Mouse (Mus musculus): Measurements from ENCODE around the gene Rab23. TPM values are rescaled to one million over a fixed set of nuclear protein-coding genes. Genes with fewer than 3 reads are reported as not detected.

The Rab23 gene
- polyA plus RNA-seq, 1 experiment from 2014 or later = 33.3 TPM

Other genes starting within 250 kb of the Rab23 start
- gene Prim2, start 50.1 kb upstream of the Rab23 start, polyA plus RNA-seq (2015; fragmentation: Nextera tagmentation; extraction: Ambion mirVana) = 21.4 and 22.9 TPM in 2 replicates
- gene Bag2, start 37.9 kb downstream of the Rab23 start, polyA plus RNA-seq (2015; fragmentation: Nextera tagmentation; extraction: Ambion mirVana) = 22.5 and 23.0 TPM in 2 replicates
- gene Zfp451, start 94.7 kb downstream of the Rab23 start, polyA plus RNA-seq (2015; fragmentation: Nextera tagmentation; extraction: Ambion mirVana) = 44.2 and 51.2 TPM in 2 replicates
- 58.9 and 76.0 TPM in 2 replicates for gene Bend6, start 187.9 kb downstream of the Rab23 start, polyA plus RNA-seq (2015; fragmentation: Nextera tagmentation; extraction: Ambion mirVana)
- gene Dst, start 188.3 kb downstream of the Rab23 start, polyA plus RNA-seq (2015; fragmentation: Nextera tagmentation; extraction: Ambion mirVana) = 36.1 and 39.9 TPM in 2 replicates